Mouse (Mus musculus) heart, embryonic 11.5 days (tissue): Measurements from ENCODE around the gene Mat1a. TPM values are rescaled to one million over a fixed set of nuclear protein-coding genes. Genes with fewer than 3 reads are reported as not detected.

Experiments
- ATAC-seq: fragments of 200-750 bp; cut with Nextera tagmentation; replicated peaks from 2 replicates; pipeline ENCODE4 v1.8.0; 2017; ENCODE audit warnings: moderate library complexity; ENCODE audit not compliant: insufficient number of reproducible peaks, low FRiP score, low TSS enrichment
- H3K27ac ChIP-seq: fragments of 300-500 bp; sonication (generic); 2 replicates; pipeline ENCODE4 v1.5.1; 2014; ENCODE audit warnings: mild to moderate bottlenecking, low read depth, low read length
- H3K27me3 ChIP-seq: fragments of 300-500 bp; sonication (generic); 2 replicates; pipeline ENCODE4 v1.6.1; 2014; ENCODE audit warnings: mild to moderate bottlenecking, low read length, mixed read lengths; ENCODE audit not compliant: control insufficient read depth, insufficient read depth
- H3K36me3 ChIP-seq: fragments of 300-500 bp; sonication (generic); 2 replicates; pipeline ENCODE4 v1.6.1; 2014; ENCODE audit warnings: mild to moderate bottlenecking, low read length, moderate library complexity, mixed read lengths; ENCODE audit not compliant: control insufficient read depth, insufficient read depth
- H3K4me1 ChIP-seq: fragments of 300-500 bp; sonication (generic); 2 replicates; pipeline ENCODE4 v1.6.1; 2014; ENCODE audit warnings: low read length; ENCODE audit not compliant: control insufficient read depth, insufficient read depth
- H3K4me2 ChIP-seq: fragments of 300-500 bp; sonication (generic); 2 replicates; pipeline ENCODE4 v1.6.1; 2014; ENCODE audit warnings: mild to moderate bottlenecking, moderate library complexity
- H3K4me3 ChIP-seq: fragments of 300-500 bp; sonication (generic); 2 replicates; pipeline ENCODE4 v1.5.1; 2014; ENCODE audit warnings: low read depth, low read length
- H3K9ac ChIP-seq: fragments of 300-500 bp; sonication (generic); 2 replicates; pipeline ENCODE4 v1.6.1; 2014; ENCODE audit warnings: mild to moderate bottlenecking, low read depth, low read length, moderate library complexity
- H3K9me3 ChIP-seq: fragments of 300-500 bp; sonication (generic); replicated peaks from 2 replicates; pipeline ENCODE4 v1.6.1; 2016; ENCODE audit warnings: low read length; ENCODE audit not compliant: control insufficient read depth
- WGBS: fragments of 180-500 bp; shearing (Covaris S2); extraction: QIAGEN DNeasy Blood & Tissue Kit; methylation state at CpG from one replicate; pipeline ENCODE4 v1.1.7; 2014; ENCODE audit not compliant: insufficient replicate concordance; 5-methylcytosine and 5-hydroxymethylcytosine counted together
- polyA plus RNA-seq: library from polyadenylated mRNA; unstranded; fragments of >200 nt; fragmentation: Nextera tagmentation; extraction: Ambion mirVana; gene quantifications from 2 replicates; pipeline ENCODE4 v1.2.1, GENCODE M21; 2014

Gene Mat1a
- polyA plus RNA-seq, 1 experiment from 2014 or later = 0.46 TPM

DNA sequence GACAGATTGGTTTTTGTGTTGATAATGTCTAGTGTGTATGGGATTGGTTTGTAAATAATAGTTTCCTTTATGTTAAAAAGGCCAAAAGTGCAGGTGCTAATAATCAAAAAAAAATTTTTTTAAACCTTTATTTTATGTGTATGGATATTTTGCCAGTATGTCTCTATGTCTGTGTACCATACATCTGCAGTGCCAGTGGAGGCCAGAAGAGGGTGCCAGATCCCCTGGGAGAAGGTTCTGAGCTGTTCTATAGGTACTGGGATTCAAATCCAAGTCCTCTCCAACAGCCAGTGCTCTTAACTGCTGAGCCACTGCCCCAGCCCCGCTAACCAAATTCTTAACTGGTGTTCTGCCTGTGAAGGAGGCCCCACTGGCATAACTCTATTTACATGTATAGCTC, 17.3 kb upstream of the Mat1a start:
- no peaks in the 10 kb centered on the region for H3K4me1 ChIP-seq
- ATAC-seq = no peak
- no peaks in the 10 kb centered on the region for H3K9me3 ChIP-seq
- H3K4me3 ChIP-seq = no peak overlapping the region
- H3K36me3 ChIP-seq = no peaks in the 10 kb centered on the region
- H3K27ac ChIP-seq = no peak overlapping the region
- 70% methylated on average over 1 of the region's 1 CpGs for WGBS
- H3K9ac ChIP-seq = no peak overlapping the region
- H3K27me3 ChIP-seq = no peaks in the 10 kb centered on the region
- no peak overlapping the region for H3K4me2 ChIP-seq

DNA sequence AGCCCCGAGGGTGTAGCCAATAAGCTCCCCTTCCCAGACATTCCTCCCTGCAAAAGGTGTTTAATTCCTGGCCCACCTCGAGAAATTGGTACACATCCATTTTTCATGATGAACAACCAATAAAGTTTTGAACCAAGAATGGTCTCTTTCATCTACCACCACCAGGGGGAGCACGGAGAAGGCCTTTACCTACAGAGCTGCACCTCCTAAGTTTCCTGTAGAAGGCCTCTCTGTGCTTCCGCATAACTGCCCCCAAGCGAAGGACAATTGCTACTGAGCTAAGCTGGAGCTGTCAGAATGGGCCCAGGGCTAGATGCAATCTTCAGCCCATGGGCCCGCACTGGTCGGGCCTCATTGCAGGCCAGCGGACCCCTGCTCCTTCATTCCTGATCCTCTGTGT, 14.1 kb upstream of the Mat1a start:
- Histone ChIP-seq H3K27ac (no peak overlapping the region), H3K27me3 (no peaks in the 10 kb centered on the region), H3K36me3 (no peaks in the 10 kb centered on the region), H3K4me2 (no peak overlapping the region), H3K9ac (no peak overlapping the region), H3K4me3 (no peak overlapping the region), H3K9me3 (no peaks in the 10 kb centered on the region), H3K4me1 (no peaks in the 10 kb centered on the region)
- 42% methylated on average over 8 of the region's 8 CpGs for WGBS
- ATAC-seq = no peak

DNA sequence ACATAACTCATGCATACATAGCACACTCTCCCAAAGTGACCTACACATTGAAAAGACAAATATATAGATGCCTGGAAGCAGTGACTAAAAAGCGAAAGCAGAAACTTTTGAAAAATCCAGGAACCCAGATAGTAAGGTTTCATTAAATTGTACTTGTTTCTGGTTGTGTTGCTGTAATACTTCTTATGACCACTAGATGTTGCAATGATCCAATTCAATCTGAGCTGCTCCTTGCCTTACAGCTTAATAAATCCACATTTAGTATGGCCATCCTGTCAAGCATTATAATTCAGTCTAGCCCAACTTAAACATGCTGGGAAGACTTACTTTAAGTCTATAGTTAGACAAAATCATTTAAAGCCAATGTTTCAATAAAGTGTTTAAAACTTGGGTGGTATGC, 10.7 kb upstream of the Mat1a start:
- Histone ChIP-seq H3K4me2 (no peak overlapping the region), H3K9ac (no peak overlapping the region), H3K27ac (no peak overlapping the region), H3K36me3 (no peaks in the 10 kb centered on the region), H3K4me3 (no peak overlapping the region), H3K27me3 (no peaks in the 10 kb centered on the region), H3K4me1 (no peaks in the 10 kb centered on the region), H3K9me3 (no peaks in the 10 kb centered on the region)
- 41% methylated on average over 1 of the region's 1 CpGs for WGBS
- no peak for ATAC-seq

DNA sequence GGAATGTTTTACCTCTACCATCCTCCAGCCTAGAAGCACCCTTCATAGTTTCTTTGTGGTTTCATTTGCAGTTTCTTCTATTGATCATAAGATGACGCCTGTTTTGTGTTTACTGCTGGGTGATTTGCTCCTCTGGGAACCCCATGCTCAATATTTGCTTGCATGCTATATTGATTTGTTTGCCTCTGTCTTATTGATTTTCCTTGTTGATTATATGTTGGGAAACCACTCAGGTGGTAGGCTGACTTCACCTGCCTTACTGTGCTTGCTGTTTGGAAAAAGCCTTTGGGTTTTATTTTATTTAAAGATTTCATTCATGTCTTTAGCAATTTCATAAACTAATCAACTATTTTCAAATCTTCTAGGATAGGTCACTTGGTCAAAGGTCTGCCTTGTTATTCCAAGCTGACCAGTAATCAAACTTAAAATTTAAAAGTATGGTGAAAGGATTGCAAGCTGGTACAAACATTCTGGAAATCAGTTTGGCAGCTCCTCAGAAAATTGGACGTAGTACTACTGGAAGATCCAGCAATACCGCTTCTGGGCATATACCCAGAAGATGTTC, 8.5 kb upstream of the Mat1a start:
- Histone ChIP-seq H3K4me1 (no peaks in the 10 kb centered on the region), H3K36me3 (no peaks in the 10 kb centered on the region), H3K27ac (no peak overlapping the region), H3K4me2 (no peak overlapping the region), H3K4me3 (no peak overlapping the region), H3K9me3 (no peaks in the 10 kb centered on the region), H3K9ac (no peak overlapping the region), H3K27me3 (no peaks in the 10 kb centered on the region)
- 90% methylated on average over 3 of the region's 3 CpGs for WGBS
- no peak for ATAC-seq

DNA sequence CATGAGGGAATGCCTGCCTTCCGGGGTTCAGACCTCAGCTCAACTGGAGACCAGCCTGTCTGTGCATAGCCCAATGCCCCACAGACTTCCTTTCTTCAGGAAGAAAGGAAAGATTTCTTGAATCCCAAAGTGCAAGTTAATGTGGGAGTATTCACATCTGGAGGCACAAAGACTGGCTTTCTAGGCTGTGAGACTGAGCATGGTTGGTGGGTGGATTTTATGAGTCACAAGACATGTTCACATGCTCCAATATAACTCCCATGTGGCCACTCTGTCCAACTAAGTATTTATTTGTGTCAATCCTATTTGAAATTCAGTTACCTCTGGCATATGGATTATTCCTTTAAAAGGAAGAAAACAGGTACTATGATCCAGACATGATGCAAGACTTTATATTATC, 6.1 kb upstream of the Mat1a start:
- Histone ChIP-seq H3K27ac (no peak overlapping the region), H3K4me1 (no peaks in the 10 kb centered on the region), H3K36me3 (no peaks in the 10 kb centered on the region), H3K27me3 (no peaks in the 10 kb centered on the region), H3K4me2 (no peak overlapping the region), H3K9me3 (no peaks in the 10 kb centered on the region), H3K9ac (no peak overlapping the region), H3K4me3 (no peak overlapping the region)
- no peak for ATAC-seq
- WGBS = 93% methylated on average over 1 of the region's 1 CpGs

DNA sequence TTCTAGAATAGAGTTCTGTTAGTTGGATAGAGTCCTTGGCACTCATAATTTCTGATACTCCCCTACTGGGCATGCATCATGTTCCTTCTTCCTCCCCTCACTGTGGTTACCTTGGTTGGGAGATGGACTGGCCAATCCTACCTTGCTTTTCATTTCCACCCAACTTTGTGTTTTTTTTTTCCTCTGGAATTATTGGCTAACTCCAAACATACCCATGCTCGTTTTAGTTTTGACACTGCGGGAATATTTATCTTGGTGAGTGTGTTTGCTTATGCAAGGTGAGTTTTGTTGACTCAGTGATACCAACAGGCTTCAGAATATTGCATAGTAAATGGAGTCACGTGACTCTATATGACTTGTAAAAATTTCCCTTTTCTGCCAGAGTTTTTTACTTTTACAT, 4.1 kb upstream of the Mat1a start:
- no peaks in the 10 kb centered on the region for H3K4me1 ChIP-seq
- H3K4me2 ChIP-seq = no peak overlapping the region
- H3K9me3 ChIP-seq = no peaks in the 10 kb centered on the region
- H3K36me3 ChIP-seq = no peaks in the 10 kb centered on the region
- WGBS = 76% methylated on average over 3 of the region's 3 CpGs
- H3K27ac ChIP-seq = no peak overlapping the region
- no peak overlapping the region for H3K9ac ChIP-seq
- no peak for ATAC-seq
- no peak overlapping the region for H3K4me3 ChIP-seq
- H3K27me3 ChIP-seq = no peaks in the 10 kb centered on the region

DNA sequence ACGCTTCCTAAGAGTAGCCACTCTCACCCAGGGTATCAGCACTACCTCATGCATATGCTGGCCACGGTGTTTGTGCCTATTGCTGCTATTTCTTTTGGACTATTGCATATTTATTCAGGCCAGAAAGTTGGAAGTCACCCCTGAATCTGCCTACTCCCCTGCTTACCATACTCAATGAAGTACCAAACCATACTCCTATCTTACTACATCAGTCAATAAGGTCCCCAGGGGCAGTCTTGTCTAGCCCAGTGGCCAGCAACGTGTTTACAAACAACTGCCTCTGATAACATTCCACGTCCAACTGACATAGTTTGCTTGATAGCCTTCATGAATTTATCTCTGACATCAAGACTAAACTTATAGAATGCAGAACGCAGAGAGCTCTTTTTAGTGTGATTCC, 3.6 kb upstream of the Mat1a start:
- no peaks in the 10 kb centered on the region for H3K9me3 ChIP-seq
- WGBS = 81% methylated on average over 5 of the region's 5 CpGs
- H3K27me3 ChIP-seq = no peaks in the 10 kb centered on the region
- no peak overlapping the region for H3K4me2 ChIP-seq
- H3K27ac ChIP-seq = no peak overlapping the region
- ATAC-seq = no peak
- H3K4me1 ChIP-seq = no peaks in the 10 kb centered on the region
- H3K4me3 ChIP-seq = no peak overlapping the region
- H3K36me3 ChIP-seq = no peaks in the 10 kb centered on the region
- no peak overlapping the region for H3K9ac ChIP-seq

DNA sequence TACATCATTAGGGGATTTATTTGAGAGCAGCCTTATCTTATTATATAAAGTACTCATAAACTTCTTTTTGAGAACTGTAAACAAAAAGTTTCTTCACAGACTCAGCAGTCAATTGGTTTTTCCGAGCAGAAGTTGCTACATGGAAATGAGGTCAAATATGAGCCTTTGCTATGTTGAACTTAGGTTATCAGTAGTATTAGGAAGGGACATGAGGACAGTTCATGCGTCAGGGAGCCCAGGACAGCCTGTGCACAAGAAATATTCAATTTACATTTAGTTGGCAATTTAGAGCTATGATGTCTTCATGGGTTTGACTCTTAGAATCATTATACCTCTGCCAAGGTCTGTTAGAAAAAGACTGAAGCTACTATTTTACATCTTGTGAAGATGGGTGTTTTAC, 2.6 kb upstream of the Mat1a start:
- no peaks in the 10 kb centered on the region for H3K27me3 ChIP-seq
- H3K9me3 ChIP-seq = no peaks in the 10 kb centered on the region
- H3K4me3 ChIP-seq = no peak overlapping the region
- WGBS = 77% methylated on average over 2 of the region's 2 CpGs
- no peaks in the 10 kb centered on the region for H3K4me1 ChIP-seq
- no peak overlapping the region for H3K9ac ChIP-seq
- H3K4me2 ChIP-seq = no peak overlapping the region
- no peak overlapping the region for H3K27ac ChIP-seq
- no peaks in the 10 kb centered on the region for H3K36me3 ChIP-seq
- no peak for ATAC-seq

DNA sequence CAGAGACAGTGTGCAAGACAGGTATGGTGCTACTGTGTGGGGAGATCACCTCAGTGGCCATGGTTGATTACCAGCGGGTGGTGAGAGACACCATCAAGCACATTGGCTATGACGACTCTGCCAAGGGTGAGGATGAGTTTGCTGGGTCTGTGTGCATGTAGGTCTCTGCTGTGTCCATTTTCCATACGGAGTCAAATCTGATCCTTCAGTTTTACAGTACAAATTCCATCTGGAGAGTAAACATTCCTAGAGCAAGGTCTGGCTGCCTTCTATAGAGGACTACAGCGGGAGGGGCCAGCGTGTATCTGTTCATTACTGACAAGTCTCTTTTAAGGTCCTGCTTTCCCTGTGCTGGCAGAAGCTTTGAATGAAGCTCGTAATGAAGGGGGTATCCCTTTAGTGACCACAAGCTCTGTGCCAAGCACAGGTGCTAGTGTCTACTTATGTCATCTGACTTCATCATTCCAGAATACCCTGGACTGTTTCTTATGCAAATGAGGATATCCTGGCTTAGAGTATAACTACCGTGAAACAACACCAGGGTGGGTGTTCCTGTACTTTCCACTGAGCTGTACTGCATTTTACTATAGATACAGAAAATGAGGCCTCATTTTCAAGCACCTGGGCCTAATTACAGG, 6.3 kb downstream of the Mat1a start:
- H3K36me3 ChIP-seq = no peaks in the 10 kb centered on the region
- H3K4me2 ChIP-seq = no peak overlapping the region
- H3K27ac ChIP-seq = no peak overlapping the region
- no peaks in the 10 kb centered on the region for H3K4me1 ChIP-seq
- no peak overlapping the region for H3K9ac ChIP-seq
- no peaks in the 10 kb centered on the region for H3K27me3 ChIP-seq
- no peaks in the 10 kb centered on the region for H3K9me3 ChIP-seq
- ATAC-seq = no peak
- 86% methylated on average over 7 of the region's 7 CpGs for WGBS
- no peak overlapping the region for H3K4me3 ChIP-seq
